Mouse (Mus musculus) liver, adult 2 months (tissue): ENCODE results near the gene Myom1.

Experiments used
- CTCF ChIP-seq: fragments of 200-500 bp; IDR thresholded peaks from 2 replicates; pipeline ENCODE4 v1.5.1; 2011; ENCODE audit warnings: low read depth, low read length, control low read depth
- POLR2A ChIP-seq: fragments of 200-500 bp; IDR thresholded peaks from 2 replicates; pipeline ENCODE4 v1.6.1; 2011; ENCODE audit warnings: low read length, control low read depth; ENCODE audit not compliant: insufficient read depth; ENCODE audit errors: extremely low read depth

DNA sequence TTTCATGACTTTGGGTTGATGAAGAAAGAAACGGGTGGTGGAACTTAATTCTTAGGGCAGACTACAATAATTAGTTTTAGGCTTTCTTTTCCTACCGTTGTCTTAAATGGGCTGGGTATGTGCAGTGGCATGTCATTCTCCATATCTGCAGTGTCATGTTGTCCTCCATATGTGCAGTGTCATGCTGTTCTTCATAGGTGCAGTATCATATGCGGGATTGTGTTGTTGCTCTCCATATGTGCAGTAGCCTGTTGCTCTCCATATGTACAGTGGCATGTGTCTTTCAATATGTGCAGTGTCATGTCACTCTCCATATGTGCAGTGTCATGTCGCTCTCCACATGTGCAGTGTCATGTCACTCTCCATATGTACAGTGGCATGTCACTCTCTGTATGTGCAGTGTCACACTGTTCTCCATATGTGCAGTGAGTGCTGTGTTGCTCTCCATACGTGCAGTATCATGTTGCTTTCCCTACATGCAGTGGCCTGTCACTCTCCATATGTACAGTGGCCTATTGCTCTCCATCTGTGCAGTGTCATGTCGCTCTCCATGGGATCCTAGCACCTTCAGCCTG, 50.8 kb downstream of the Myom1 start:
- no peak for TF ChIP-seq POLR2A
- TF ChIP-seq CTCF: no peak
